Mouse (Mus musculus): Measurements from ENCODE around the gene Lsm12.

The Lsm12 gene

GRCm38 (mm10) chr11:102184646-102185495 is at the start of gene Lsm12:
Lsm12 (minus strand) TSS chr11:102185296.
- DNase-seq: peak; percentile 94

GRCm38 (mm10) chr11:102230006-102230741 is 45.1 kb upstream of the Lsm12 start, which contains the start of gene Hdac5:
Hdac5 (minus strand) TSS chr11:102230166.
- DNase-seq: peak; percentile 97

DNA sequence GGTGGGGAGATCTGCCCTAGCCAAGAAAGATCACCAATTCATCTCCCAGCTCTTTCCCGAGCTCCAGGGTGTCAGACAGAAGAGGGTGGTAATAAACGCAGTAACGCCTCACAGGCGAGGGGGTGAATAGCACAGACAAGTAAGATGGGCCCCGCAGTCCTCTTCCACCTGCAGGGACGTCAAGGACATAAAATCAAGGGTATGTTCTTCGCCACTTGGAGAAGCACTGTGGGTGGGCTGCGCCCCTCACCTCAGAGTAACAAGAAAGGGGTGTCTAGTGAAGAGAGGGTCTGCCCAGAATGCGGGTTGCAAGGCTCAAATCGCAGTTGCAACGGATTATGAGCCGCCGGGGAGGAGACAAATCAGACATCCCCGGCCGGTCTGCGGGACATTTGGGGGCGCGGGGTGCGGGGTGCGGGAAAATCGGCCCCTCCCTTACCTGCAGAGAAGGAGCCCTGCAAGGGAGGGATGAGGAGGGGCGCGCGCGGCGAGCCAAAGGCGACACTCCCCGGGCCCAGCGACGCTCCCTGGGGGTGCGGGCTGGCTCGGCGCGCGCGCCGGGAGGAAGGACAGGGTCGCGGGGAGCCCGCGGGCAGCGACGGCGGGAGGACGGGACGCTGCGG is 44.3 kb upstream of the Lsm12 start:
- DNase-seq: no peak

- no peak for DNase-seq
Observed at GRCm38 (mm10) chr11:102228646-102229268, 43.7 kb upstream of the Lsm12 start.

DNA sequence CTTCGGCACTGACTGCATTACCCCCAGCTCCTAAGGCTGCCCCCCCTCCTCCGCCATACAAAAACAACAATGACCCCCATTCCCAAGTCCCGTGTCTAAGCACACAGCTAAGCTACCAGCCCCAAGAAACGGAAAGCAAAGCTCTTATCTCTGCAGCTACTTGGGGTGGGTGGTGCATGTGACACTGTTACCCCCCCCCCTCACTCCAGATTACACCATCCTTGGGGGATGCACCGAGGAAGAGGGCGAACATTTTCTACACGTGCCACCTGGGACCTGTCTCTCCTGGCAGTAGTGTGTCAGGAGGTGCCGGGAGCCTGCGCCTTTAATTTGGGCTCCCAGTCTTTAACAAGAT is 43.1 kb upstream of the Lsm12 start:
- no peak for DNase-seq

DNA sequence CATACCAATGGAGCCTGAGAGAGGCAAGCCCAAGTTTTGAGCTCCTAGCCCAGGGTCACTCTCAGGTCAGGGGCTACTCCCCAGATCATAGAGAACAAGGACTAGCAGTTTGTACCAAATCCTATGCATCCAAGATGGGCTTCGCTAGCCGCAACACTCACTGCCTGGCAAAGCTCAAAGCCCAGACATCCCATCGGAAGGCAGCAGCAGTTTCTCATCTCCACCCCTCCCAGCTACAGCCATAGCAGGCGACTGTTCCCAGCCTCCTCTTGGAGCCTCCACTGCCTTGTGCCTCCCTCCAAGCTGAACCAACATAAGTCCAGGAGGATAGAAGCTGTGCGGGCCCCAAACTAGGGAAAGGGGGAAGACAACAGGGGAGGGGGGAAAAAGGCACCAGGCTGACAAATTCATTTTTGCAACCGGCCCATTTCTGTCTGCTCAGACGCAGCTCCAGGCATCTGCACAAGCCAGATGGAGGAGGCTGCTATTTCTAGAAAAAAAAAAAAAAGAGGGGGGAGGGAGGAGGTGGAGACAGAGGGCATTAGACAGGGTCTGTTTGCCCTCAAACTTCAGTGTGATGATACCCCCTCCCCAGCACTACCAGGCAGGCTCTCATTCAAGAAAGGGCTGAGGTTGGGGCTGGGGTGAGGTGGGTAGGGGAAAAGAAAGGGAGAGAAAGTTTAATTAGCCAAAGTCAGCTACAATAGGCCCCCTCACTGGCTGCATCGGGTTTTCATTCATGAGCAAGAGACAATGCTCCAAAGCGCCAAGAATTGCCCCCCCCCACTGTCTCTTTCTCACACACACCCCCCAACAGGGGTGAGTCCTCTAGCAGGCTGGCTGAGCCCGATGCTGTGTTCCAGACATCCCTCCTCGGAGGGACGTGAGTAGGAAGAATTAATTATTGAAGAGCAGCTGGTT is 42.4 kb upstream of the Lsm12 start:
- DNase-seq: no peak

- DNase-seq: peak; percentile 29
Observed at GRCm38 (mm10) chr11:102226067-102226978, 41.2 kb upstream of the Lsm12 start.

DNA sequence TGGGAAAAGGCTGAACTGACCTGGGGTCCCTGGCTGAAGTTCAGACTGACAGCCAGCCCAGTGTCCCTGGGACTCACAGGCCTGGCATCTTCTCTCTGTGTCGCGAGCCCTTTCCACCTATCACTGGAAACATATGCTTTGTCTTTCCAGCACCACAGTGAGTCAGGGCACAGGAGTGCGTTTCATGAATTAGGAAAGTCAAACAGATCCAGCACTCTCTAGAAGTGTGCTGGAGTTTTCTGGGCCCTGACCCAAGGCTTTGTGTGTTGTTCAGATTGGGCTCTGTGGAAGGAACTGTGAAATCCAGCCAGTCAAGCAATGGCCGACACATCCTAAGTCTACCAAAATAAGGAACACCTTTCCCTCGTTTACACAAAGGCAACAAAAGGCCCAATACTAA is 40.1 kb upstream of the Lsm12 start:
- DNase-seq: no peak

DNA sequence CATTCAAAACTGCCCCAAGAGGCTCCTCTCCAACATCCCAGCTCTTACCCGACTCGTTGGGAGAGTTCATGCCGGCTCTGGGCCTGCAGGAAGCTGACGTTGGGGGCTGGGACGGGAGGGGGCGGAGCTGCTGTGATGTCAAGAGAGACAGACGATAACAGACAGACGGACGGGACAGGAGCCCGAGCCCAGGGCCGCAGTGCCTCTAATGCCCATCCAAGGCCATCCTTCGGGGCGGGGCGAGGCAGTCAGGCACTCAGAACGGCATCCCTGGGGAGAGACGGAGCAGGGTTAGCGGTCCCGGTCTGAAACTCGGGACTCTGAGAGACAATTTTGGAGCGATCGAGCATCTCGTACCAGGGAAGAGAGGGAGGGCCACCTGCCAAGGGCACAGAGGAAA is 39.6 kb upstream of the Lsm12 start:
- DNase-seq: peak; percentile 41

DNA sequence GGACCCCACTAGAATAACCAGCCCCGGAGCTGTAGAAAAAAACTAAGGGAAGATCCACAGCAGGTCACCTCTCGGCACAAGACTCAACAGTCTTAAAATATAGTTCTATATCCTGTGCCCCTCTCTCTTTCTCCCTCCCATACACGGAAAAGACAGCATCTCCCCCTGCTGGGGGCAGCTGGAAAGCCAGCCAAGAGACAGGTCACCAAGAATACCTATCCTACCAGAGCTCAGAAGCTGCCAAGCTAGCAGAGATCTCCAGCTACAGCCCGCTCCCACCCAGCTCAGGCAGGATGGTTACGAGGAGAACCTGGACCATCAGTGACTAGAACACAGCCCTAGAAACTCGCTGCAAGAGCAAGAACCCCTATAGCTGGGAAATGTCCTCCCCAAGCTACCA is 38.1 kb upstream of the Lsm12 start:
- DNase-seq: no peak

GRCm38 (mm10) chr11:102221954-102222351 is 36.9 kb upstream of the Lsm12 start:
- DNase-seq: peak; percentile 58

GRCm38 (mm10) chr11:102221243-102221953 is 36.3 kb upstream of the Lsm12 start:
- DNase-seq: no peak

DNA sequence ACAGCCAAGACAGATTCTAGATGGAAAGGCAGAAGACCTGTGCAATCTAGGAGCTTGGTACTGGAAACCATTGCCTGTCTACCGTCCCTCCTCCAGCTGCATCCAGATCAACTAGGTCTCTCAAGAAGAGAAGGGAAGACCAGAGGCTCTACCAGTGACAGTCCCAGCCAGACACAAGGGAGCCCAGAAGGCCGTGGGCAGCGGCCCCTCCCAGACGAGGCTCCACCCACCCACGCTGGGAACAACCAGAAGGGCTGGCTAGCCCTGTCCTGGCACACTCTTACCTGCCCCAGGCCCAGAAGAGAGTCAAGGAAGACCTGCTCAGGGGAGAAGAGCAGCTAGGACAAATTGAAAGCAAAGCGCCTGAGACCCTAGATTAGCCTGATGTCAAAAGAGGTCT is 35.4 kb upstream of the Lsm12 start:
- DNase-seq: no peak

DNA sequence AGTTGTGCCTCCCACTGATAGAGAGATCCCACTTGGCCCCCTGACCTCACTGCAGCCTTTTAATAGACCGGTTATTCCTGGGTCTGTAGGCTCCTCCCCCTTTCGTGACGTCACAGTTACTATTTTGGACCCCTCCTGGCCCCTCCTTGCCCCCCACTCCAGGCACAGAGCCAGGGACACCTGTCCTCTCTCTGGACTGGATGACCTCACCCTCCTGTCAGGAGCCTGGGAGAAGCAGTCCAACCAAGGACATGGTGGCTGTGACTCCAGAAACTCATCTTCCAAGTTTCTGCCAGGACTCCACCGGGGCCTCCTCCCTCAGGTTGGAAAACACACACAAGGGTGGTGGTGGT is 34.9 kb upstream of the Lsm12 start:
- DNase-seq: peak; percentile 69

GRCm38 (mm10) chr11:102219247-102219993 is 34.3 kb upstream of the Lsm12 start:
- peak; percentile 62 for DNase-seq

DNA sequence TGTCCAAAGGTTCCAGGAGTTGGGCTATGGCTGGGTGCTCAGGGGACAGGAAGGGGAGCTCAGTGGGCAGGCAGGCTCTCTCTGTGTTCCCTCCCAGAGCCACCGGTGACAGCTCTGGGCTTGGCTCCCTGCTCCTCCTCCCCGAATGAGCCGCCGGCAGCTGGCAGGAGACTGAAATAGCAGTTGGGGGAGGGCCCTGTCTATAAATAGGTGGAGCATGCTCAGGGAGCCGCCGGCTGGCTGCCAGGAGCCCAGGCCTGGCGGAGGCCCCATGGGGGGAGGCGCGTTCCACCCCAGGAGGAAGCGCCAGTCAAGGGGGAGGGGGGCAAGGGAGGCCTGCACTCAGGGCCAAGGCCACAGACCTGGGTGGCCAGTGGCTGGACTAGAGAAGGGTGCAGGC is 33.7 kb upstream of the Lsm12 start:
- DNase-seq: peak; percentile 92

- no peak for DNase-seq
Observed at GRCm38 (mm10) chr11:102217876-102218430, 32.9 kb upstream of the Lsm12 start.

- peak; percentile 55 for DNase-seq
Observed at GRCm38 (mm10) chr11:102217396-102217795, 32.3 kb upstream of the Lsm12 start.

GRCm38 (mm10) chr11:102216886-102217240 is 31.8 kb upstream of the Lsm12 start:
- no peak for DNase-seq

All from cerebellum, adult 11 months (tissue).